Mouse (Mus musculus) liver, adult 2 months (tissue): ENCODE measurements around the gene Wdr61. TPM values are rescaled to one million over a fixed set of nuclear protein-coding genes. Genes with fewer than 3 reads are reported as not detected.

Experiments
- DNase-seq: peaks from one replicate; pipeline ENCODE4 v3.0.0-alpha.2; 2011; ENCODE audit warnings: low read depth, low spot score; ENCODE audit errors: extremely low read depth
- H3K27ac ChIP-seq: fragments of 200-500 bp; replicated peaks from 2 replicates; pipeline ENCODE4 v1.5.1; 2012; ENCODE audit warnings: low read depth, mild to moderate bottlenecking, control low read depth, inconsistent platforms, low read length; ENCODE audit not compliant: insufficient read depth
- H3K27me3 ChIP-seq: fragments of 200-500 bp; 2 replicates; pipeline ENCODE4 v1.6.1; 2012; ENCODE audit warnings: mild to moderate bottlenecking, moderate library complexity, low read length, inconsistent platforms; ENCODE audit not compliant: control insufficient read depth, insufficient read depth
- H3K36me3 ChIP-seq: fragments of 200-500 bp; 2 replicates; pipeline ENCODE4 v1.6.1; 2012; ENCODE audit warnings: low read length, inconsistent platforms; ENCODE audit not compliant: control insufficient read depth, insufficient read depth
- H3K4me1 ChIP-seq: fragments of 200-500 bp; 2 replicates; pipeline ENCODE4 v1.6.1; 2011; ENCODE audit warnings: low read length; ENCODE audit not compliant: control insufficient read depth, insufficient read depth
- H3K4me3 ChIP-seq: fragments of 200-500 bp; 2 replicates; pipeline ENCODE4 v1.5.1; 2011; ENCODE audit warnings: low read depth, mild to moderate bottlenecking, control low read depth, low read length, moderate library complexity; ENCODE audit not compliant: insufficient read depth
- H3K79me2 ChIP-seq: fragments of 200-500 bp; 2 replicates; pipeline ENCODE4 v1.6.1; 2012; ENCODE audit warnings: inconsistent platforms, mild to moderate bottlenecking, low read length, moderate library complexity; ENCODE audit not compliant: control insufficient read depth, insufficient read depth
- H3K9ac ChIP-seq: fragments of 200-500 bp; 2 replicates; pipeline ENCODE4 v1.6.1; 2012; ENCODE audit warnings: low read depth, mild to moderate bottlenecking, control low read depth, inconsistent platforms, low read length
- CTCF ChIP-seq: fragments of 200-500 bp; IDR thresholded peaks from 2 replicates; pipeline ENCODE4 v1.5.1; 2011; ENCODE audit warnings: low read depth, low read length, control low read depth
- POLR2A ChIP-seq: fragments of 200-500 bp; IDR thresholded peaks from 2 replicates; pipeline ENCODE4 v1.6.1; 2011; ENCODE audit warnings: low read length, control low read depth; ENCODE audit not compliant: insufficient read depth; ENCODE audit errors: extremely low read depth
- WGBS: fragments of 180-500 bp; shearing (Covaris S2); methylation state at CpG from one replicate; pipeline ENCODE4 v1.1.7; 2018; 5-methylcytosine and 5-hydroxymethylcytosine counted together
- polyA plus RNA-seq: library from polyadenylated mRNA; depleted of rRNA; stranded (reverse); fragments of >200 nt; gene quantifications from 2 replicates; pipeline ENCODE4 v1.2.3, GENCODE M21; 2012; rRNA removed
- total RNA-seq: library from RNA; depleted of rRNA; stranded (reverse); fragments of >200 nt; gene quantifications from 2 replicates; pipeline ENCODE4 v1.2.3, GENCODE M21; 2014; rRNA removed

Wdr61 gene
- total RNA-seq (83.5 and 86.2 TPM in 2 replicates), polyA plus RNA-seq (38.4 and 38.6 TPM in 2 replicates)

DNA sequence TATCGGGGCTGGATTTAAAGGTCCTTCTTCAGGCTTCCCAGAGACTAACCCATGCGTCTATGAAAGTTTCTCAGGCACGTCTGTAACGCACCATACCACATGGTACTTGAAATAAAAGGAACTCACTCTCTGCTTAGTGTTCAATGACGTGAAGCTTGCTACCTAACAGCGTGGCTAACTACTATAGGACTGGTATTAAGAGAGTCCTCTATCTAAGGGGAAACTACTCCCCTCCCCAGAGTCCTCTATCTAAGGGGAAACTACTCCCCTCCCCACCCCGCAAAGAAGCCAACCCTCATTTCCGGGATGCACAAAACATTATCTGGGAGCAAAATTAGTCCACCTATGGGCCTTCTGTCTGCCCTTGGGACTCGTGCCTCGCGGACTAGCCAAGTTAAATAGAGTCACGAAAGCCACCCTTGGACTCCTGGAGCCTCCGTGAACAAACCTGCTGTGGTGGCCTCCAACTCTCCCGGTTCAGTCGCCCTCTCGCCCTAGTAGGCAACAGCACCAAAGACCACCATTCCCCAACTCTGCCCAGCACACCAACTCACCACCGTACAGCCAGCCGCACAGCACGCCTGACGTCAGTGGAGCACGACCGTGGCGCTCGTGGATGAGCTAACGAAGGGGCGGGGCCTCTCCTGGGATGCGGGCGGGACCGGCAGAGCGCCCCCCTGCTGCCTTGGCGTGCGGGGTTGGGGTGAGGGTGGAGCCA, at the start of gene Wdr61:
Gene Wdr61 (minus strand): TSS at position 599 of the 718 bp plus-strand sequence.
- DNase-seq, result peak; percentile 83
- Histone ChIP-seq H3K79me2 (peaks cover 9% of the 10 kb centered on the region; the same call in 1 of the 2 replicates), H3K4me3 (peak within 1 kb of the TSS; percentile 63), H3K9ac (peak within 1 kb of the TSS; percentile 74), H3K4me1 (peaks cover 12% of the 10 kb centered on the region; the same call in 1 of the 2 replicates), H3K36me3 (peaks cover 8% of the 10 kb centered on the region), H3K27me3 (no peaks in the 10 kb centered on the region), H3K27ac (peak within 1 kb of the TSS; percentile 82)
- 1% methylated on average over 32 of the region's 32 CpGs for WGBS
- TF ChIP-seq POLR2A (peak; percentile 78; the same call in 1 of the 2 replicates), CTCF (peak; percentile 47)

DNA sequence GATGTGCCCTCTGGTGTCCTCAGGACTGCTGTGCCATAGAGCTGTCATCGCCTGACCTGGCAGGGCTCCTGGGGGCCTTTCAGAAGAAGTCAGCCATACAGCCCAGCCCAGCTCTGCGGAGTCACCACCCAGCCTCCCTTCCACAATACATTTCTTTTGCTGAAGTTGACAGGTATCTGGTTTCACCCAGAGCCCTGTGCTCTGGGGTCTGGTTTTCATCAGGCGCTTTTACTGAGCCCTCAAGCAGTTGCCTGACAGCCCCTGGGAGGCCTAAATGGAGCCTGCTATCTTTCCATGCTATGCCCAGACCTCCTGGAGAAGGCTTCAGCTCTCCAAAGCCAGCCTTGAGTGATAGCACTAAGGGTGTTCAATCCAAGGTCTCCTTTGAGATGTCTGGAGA, 49.7 kb upstream of the Wdr61 start:
- H3K9ac ChIP-seq, result no peak overlapping the region
- no peaks in the 10 kb centered on the region for H3K27me3 ChIP-seq
- H3K4me1 ChIP-seq, result no peaks in the 10 kb centered on the region
- no peaks in the 10 kb centered on the region for H3K79me2 ChIP-seq
- no peak overlapping the region for H3K4me3 ChIP-seq
- TF ChIP-seq CTCF, result no peak
- no peak for TF ChIP-seq POLR2A
- H3K27ac ChIP-seq, result no peak overlapping the region
- no peak for DNase-seq
- WGBS, result 85% methylated on average over 3 of the region's 3 CpGs
- no peaks in the 10 kb centered on the region for H3K36me3 ChIP-seq

DNA sequence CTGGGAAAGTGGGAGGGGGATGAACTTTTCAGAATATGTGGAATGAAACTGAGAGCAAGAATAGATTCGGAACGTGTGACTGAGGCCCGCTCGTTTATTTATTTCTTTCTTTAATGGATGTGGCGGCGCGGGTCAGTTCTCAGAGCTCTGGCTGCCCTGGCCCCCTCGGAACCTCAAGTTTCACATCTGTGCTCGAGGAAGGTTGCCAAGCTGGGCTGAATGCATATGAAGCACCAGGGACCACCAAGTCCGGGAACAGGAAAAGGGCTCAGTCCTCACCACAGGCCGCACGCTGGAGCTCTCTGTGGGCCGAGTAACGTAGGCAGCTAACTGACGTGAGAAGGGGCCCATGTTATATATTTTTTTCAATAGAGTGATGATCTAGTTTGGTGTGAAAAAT, 48.2 kb upstream of the Wdr61 start:
- H3K4me1 ChIP-seq, result no peaks in the 10 kb centered on the region
- TF ChIP-seq CTCF (no peak), POLR2A (no peak)
- WGBS, result 88% methylated on average over 15 of the region's 15 CpGs
- H3K36me3 ChIP-seq, result no peaks in the 10 kb centered on the region
- H3K4me3 ChIP-seq, result no peak overlapping the region
- H3K9ac ChIP-seq, result no peak overlapping the region
- no peak for DNase-seq
- H3K27ac ChIP-seq, result no peak overlapping the region
- H3K27me3 ChIP-seq, result no peaks in the 10 kb centered on the region
- no peaks in the 10 kb centered on the region for H3K79me2 ChIP-seq

DNA sequence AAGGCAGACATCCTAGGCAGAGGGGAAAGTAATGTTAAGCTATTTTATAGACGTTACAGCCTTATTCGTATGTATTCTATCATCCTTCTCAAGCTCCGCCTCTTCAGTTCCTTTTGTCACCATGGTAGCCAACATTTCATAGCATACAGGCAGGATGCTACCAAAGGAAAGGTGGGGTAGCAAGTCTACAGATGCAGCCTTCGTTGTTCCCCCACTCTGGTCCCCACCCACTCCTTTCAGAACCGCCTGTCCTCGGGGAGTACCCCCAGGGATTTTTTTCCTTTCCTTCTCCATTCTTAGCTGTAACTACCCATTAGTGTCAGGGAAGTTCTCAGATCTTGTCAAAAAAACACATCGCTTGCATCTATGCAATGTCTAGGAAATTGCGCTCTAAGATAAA, 45.0 kb upstream of the Wdr61 start:
- no peak for TF ChIP-seq CTCF
- TF ChIP-seq POLR2A, result no peak
- H3K9ac ChIP-seq, result no peak overlapping the region
- no peak overlapping the region for H3K4me3 ChIP-seq
- H3K4me1 ChIP-seq, result no peaks in the 10 kb centered on the region
- no peaks in the 10 kb centered on the region for H3K36me3 ChIP-seq
- no peak for DNase-seq
- H3K79me2 ChIP-seq, result no peaks in the 10 kb centered on the region
- H3K27me3 ChIP-seq, result no peaks in the 10 kb centered on the region
- H3K27ac ChIP-seq, result no peak overlapping the region
- WGBS, result 88% methylated on average over 8 of the region's 8 CpGs

DNA sequence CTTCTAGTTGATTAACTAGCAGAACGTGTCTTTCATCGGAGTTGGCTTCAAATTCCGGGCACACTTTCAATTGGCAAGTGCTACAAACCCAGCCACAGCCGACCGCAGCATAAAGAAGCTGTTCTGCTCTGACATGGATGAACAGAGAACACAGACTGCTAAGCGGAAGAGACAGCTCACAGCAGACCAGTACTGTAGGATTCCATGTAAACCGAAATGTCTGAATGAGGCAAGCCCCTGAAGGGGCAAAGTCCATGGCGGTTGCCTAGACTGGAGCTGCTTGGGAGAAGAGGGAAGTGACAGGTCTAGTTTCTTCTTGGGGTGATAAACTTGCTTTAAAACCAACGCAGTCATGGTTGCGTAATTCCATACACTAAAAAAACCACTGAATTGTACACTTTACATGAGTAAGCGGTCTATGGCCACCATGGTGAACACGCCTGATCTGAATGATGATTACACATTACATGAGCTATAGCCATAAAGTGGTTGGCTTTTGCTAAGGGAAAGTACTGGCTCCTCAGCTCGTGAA, 42.2 kb upstream of the Wdr61 start:
- Histone ChIP-seq H3K9ac (no peak overlapping the region), H3K4me3 (no peak overlapping the region), H3K4me1 (no peaks in the 10 kb centered on the region), H3K27ac (no peak overlapping the region), H3K36me3 (no peaks in the 10 kb centered on the region), H3K27me3 (no peaks in the 10 kb centered on the region), H3K79me2 (no peaks in the 10 kb centered on the region)
- TF ChIP-seq POLR2A, result no peak
- no peak for TF ChIP-seq CTCF
- WGBS, result 79% methylated on average over 13 of the region's 13 CpGs
- peak; percentile 12 for DNase-seq

DNA sequence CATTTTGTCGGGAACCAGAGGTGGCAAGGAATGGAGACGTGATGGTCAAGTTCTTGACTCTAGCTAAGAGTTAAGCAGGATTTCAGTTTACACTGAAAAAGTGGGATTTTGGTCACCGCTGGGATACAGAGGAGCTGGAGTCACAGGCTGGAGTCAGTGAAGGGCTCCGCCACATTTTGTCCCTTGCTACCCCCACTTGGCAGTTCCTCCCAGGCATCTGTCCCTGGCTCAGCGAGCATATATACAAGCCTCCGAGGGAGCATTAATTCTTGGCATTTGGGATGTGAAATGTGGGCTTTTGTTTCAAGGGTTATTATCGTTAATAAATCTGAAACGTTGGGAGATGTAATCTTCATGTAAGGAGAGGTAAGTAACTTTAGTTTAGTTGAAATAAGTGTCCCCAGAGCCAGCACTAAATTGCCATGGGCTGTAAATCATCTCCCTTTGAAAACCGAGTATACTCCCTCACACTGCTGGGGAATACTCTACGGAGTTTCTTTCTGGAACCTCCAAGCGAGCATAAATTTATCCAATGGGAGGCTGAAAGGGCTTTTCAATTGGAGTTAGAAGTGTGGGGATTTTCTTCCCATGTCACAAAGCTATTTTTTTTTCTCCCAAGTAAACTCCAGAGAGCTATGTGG, 35.9 kb upstream of the Wdr61 start:
- no peak for TF ChIP-seq POLR2A
- H3K79me2 ChIP-seq, result no peaks in the 10 kb centered on the region
- DNase-seq, result no peak
- no peaks in the 10 kb centered on the region for H3K36me3 ChIP-seq
- WGBS, result 72% methylated on average over 11 of the region's 11 CpGs
- H3K27me3 ChIP-seq, result peaks cover 5% of the 10 kb centered on the region; the same call in 1 of the 2 replicates
- H3K27ac ChIP-seq, result no peak overlapping the region
- H3K4me3 ChIP-seq, result no peak overlapping the region
- H3K4me1 ChIP-seq, result no peaks in the 10 kb centered on the region
- no peak overlapping the region for H3K9ac ChIP-seq
